Mouse (Mus musculus): Measurements from ENCODE around the gene Ptgis. TPM values are rescaled to one million over a fixed set of nuclear protein-coding genes. Genes with fewer than 3 reads are reported as not detected.

Ptgis gene
- polyA plus RNA-seq, 1 experiment from 2014 or later: 1.4 TPM

DNA sequence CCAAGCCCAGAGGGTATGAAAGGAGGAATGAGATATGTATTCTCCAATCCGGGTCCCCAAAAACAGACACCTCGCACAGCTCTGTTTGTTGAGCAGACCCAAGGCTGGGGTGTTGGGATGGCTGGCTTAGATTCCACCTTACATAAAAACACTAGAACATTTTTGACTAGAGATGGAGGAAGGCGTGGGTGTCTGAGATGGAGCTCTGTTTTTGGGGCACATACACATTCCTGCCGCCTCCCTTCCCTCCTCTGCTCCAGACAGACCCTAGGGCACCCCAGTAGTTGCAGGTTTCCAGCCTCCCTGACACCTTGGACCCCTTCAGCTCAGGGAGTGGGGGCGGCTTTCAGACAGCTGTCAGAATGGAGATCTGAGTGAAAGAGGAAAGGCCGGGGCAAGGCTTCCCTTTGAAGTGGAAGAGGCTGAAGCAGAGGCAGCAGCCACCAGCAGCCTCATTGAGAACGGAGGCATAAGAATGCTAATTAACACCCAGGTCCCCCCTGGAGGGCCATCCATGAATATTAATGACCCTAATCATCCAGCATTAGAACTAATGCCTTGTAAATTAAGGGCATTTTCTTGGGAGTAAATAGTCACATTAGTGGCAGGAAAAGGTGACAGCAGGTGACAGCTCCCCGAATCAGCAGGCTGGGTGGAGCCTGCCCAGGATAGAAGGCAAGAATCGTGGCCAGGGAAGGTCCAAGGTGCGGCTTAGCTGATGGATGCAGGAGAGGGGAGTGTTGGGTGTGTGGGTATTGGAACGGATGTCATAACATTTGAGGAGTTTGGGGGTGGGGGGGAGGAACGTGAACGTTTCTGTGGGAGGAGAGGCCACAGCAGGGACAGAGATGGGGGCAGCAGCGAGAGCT, 95.7 kb downstream of the Ptgis start:
- H3K9me3 ChIP-seq (replicated peaks): no peaks in the 10 kb centered on the region
- H3K4me3 ChIP-seq (replicated peaks): no peak overlapping the region
- no peak overlapping the region for H3K4me2 ChIP-seq
- ATAC-seq (ENCODE audit: low read depth): no peak
- no peaks in the 10 kb centered on the region for H3K36me3 ChIP-seq
- no peak overlapping the region for H3K9ac ChIP-seq
- peaks cover 49% of the 10 kb centered on the region for H3K27me3 ChIP-seq
- no peak for DNase-seq
- no peak overlapping the region for H3K27ac ChIP-seq
- peaks cover 36% of the 10 kb centered on the region for H3K4me1 ChIP-seq (replicated peaks)
- WGBS (ENCODE audit: insufficient replicate concordance): 7% methylated on average over 14 of the region's 14 CpGs

DNA sequence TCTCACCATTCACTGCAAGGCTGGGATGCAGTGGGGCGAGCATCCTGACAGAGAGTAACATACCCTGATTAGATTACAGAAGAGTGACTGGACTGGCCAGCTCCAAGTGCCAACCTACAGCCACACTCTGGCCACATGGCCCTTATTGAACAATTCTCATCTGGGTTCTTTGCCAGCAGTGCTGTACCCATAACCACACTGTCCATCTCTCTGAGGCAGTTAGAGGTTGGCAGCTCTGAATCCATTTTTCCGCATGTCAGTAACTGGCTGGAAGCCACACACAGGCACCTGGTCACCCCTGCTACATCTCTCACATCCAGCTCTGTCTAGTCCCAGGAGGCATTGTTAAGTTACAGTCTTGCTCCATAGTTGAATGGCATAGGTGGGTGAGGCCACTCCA, 96.5 kb downstream of the Ptgis start:
- 59% methylated on average over 2 of the region's 2 CpGs for WGBS (ENCODE audit: insufficient replicate concordance)
- no peak for DNase-seq
- H3K27ac ChIP-seq: no peak overlapping the region
- ATAC-seq (ENCODE audit: low read depth): no peak
- peaks cover 36% of the 10 kb centered on the region for H3K4me1 ChIP-seq (replicated peaks)
- H3K9me3 ChIP-seq (replicated peaks): no peaks in the 10 kb centered on the region
- H3K9ac ChIP-seq: no peak overlapping the region
- no peak overlapping the region for H3K4me2 ChIP-seq
- H3K36me3 ChIP-seq: no peaks in the 10 kb centered on the region
- H3K27me3 ChIP-seq: peaks cover 56% of the 10 kb centered on the region
- no peak overlapping the region for H3K4me3 ChIP-seq (replicated peaks)

DNA sequence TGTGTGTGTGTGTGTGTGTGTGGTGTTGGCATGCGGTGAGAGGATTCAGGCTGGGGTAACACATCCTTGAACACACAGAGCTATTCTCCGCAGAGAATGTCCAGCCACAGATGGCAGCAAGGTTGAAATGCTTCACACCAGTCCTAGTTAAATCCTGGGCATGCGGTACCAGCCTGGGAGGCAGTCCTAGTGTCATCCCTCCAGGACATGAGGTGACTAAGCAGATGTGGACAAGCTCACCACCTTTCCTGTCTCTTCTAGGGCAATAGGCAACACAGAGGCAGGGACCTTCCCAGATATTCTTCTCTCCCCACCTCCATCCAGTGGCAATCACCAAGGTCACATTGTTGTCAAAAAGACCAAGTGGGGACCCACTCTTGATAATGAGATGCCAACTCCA, 98.1 kb downstream of the Ptgis start:
- ATAC-seq (ENCODE audit: low read depth): no peak; the same call in 1 of the 2 replicates
- peaks cover 29% of the 10 kb centered on the region for H3K4me1 ChIP-seq (replicated peaks)
- H3K27ac ChIP-seq: no peak overlapping the region
- no peak overlapping the region for H3K4me3 ChIP-seq (replicated peaks)
- no peak overlapping the region for H3K9ac ChIP-seq
- 55% methylated on average over 3 of the region's 3 CpGs for WGBS (ENCODE audit: insufficient replicate concordance)
- H3K36me3 ChIP-seq: no peaks in the 10 kb centered on the region
- H3K4me2 ChIP-seq: peak overlapping the region; percentile 1
- no peak for DNase-seq
- no peaks in the 10 kb centered on the region for H3K9me3 ChIP-seq (replicated peaks)
- H3K27me3 ChIP-seq: peaks cover 69% of the 10 kb centered on the region

DNA sequence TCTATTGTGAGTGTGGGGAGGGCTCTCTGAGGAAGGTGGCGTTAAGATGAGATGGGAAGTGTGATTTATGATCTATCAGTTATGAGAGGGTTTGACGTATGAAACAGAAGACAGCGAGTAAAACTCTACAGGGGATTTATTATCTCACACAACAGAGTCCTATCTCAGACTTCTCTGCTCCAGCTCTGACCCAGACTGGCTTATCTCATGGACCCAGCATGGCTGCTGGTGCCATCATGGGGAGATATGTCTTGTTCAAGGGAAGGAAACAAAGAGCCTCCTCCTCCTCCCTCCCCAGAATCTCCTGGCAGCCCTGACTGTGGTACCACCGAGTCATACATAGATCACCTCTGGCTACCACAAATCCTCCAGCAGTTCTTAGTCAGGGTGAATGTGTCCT, 98.6 kb downstream of the Ptgis start:
- H3K4me3 ChIP-seq (replicated peaks): no peak overlapping the region
- no peaks in the 10 kb centered on the region for H3K9me3 ChIP-seq (replicated peaks)
- H3K4me2 ChIP-seq: peak overlapping the region; percentile 1
- DNase-seq: peak; percentile 73
- peaks cover 29% of the 10 kb centered on the region for H3K4me1 ChIP-seq (replicated peaks)
- H3K9ac ChIP-seq: no peak overlapping the region
- ATAC-seq (ENCODE audit: low read depth): peak; percentile 94
- no peak overlapping the region for H3K27ac ChIP-seq
- H3K27me3 ChIP-seq: peaks cover 73% of the 10 kb centered on the region
- H3K36me3 ChIP-seq: no peaks in the 10 kb centered on the region
- 28% methylated on average over 4 of the region's 4 CpGs for WGBS (ENCODE audit: insufficient replicate concordance)

Other genes starting within 250 kb of the Ptgis start
- gene Stau1, start 244.3 kb downstream of the Ptgis start, polyA plus RNA-seq (2015; fragmentation: Nextera tagmentation; extraction: Ambion mirVana): 24.2 and 33.2 TPM in 2 replicates
- 53.6 and 59.5 TPM in 2 replicates for gene Ddx27, start 225.4 kb downstream of the Ptgis start, polyA plus RNA-seq (2015; fragmentation: Nextera tagmentation; extraction: Ambion mirVana)
- gene Znfx1, start 177.6 kb downstream of the Ptgis start, polyA plus RNA-seq (2015; fragmentation: Nextera tagmentation; extraction: Ambion mirVana): 7.0 and 8.2 TPM in 2 replicates
- gene Kcnb1, start 50.4 kb downstream of the Ptgis start, polyA plus RNA-seq (2015; fragmentation: Nextera tagmentation; extraction: Ambion mirVana): 0.16 and 0.25 TPM in 2 replicates
- gene B4galt5, start 108.6 kb upstream of the Ptgis start, polyA plus RNA-seq (2015; fragmentation: Nextera tagmentation; extraction: Ambion mirVana): 2.9 and 3.2 TPM in 2 replicates
- 12.0 and 13.4 TPM in 2 replicates for gene Slc9a8, start 181.1 kb upstream of the Ptgis start, polyA plus RNA-seq (2015; fragmentation: Nextera tagmentation; extraction: Ambion mirVana)